Comparison of ENCODE assay signal across 28 mouse cellular contexts in genomic region chr2:121518106-121518505, GRCm38 (mm10).
"Had no signal": no experiment of that assay in that cellular context is flagged by ENCODE, and none has a peak within 500 bp of the region (broad histone marks: within the 10 kb centered on the region; RNA-seq: fewer than 3 reads in every experiment).

No protein-coding gene starts in this region.

- H3K9ac ChIP-seq: embryonic facial prominence, embryonic 12.5 days; embryonic facial prominence, embryonic 13.5 days; embryonic facial prominence, embryonic 15.5 days; forebrain, embryonic 12.5 days; forebrain, embryonic 13.5 days; forebrain, embryonic 15.5 days; forebrain, postnatal 0 days had no signal

- ATAC-seq: forebrain, embryonic 13.5 days; forebrain, embryonic 14.5 days; forebrain, embryonic 15.5 days; forebrain, embryonic 16.5 days; forebrain, postnatal 0 days had no signal

- H3K27ac ChIP-seq: embryonic facial prominence, embryonic 10.5 days; embryonic facial prominence, embryonic 12.5 days; embryonic facial prominence, embryonic 13.5 days; embryonic facial prominence, embryonic 15.5 days; forebrain, embryonic 10.5 days; forebrain, embryonic 12.5 days; forebrain, embryonic 13.5 days; forebrain, embryonic 15.5 days; gastrocnemius, adult 2 months; heart, adult 2 months had no signal

- H3K4me3 ChIP-seq: embryonic facial prominence, embryonic 10.5 days; embryonic facial prominence, embryonic 12.5 days; embryonic facial prominence, embryonic 13.5 days; embryonic facial prominence, embryonic 15.5 days; erythroblast, embryonic 14.5 days; forebrain, embryonic 10.5 days; forebrain, embryonic 12.5 days; forebrain, embryonic 13.5 days; forebrain, embryonic 15.5 days; gastrocnemius, adult 2 months; heart, adult 2 months had no signal

- H3K9me3 ChIP-seq: embryonic facial prominence, embryonic 12.5 days; embryonic facial prominence, embryonic 13.5 days; embryonic facial prominence, embryonic 15.5 days; forebrain, embryonic 10.5 days; forebrain, embryonic 12.5 days; forebrain, embryonic 13.5 days; forebrain, embryonic 15.5 days had no signal

- H3K4me2 ChIP-seq: embryonic facial prominence, embryonic 12.5 days; embryonic facial prominence, embryonic 13.5 days; embryonic facial prominence, embryonic 15.5 days; forebrain, embryonic 12.5 days; forebrain, embryonic 13.5 days; forebrain, embryonic 15.5 days had no signal

- H3K4me1 ChIP-seq: embryonic facial prominence, embryonic 10.5 days; embryonic facial prominence, embryonic 12.5 days; embryonic facial prominence, embryonic 13.5 days; embryonic facial prominence, embryonic 15.5 days; forebrain, embryonic 10.5 days; forebrain, embryonic 12.5 days; forebrain, embryonic 13.5 days; forebrain, embryonic 15.5 days had no signal

- H3K27me3 ChIP-seq: embryonic facial prominence, embryonic 12.5 days; embryonic facial prominence, embryonic 13.5 days; embryonic facial prominence, embryonic 15.5 days; forebrain, embryonic 12.5 days; forebrain, embryonic 13.5 days; forebrain, embryonic 15.5 days had no signal

- DNase-seq: cerebellum, adult 2 months; cerebellum, adult 8-10 months; cerebellum, adult 9-10 months; cerebellum, adult 9-11 months; cerebellum, postnatal 10 days; cerebellum, postnatal 14 days; cerebellum, postnatal 25 days; cerebellum, postnatal 36 days; embryo, embryonic 11 days; forebrain, postnatal 0 days; gastrocnemius, adult 2 months; gastrocnemius, postnatal 10 days; gastrocnemius, postnatal 14 days; gastrocnemius, postnatal 25 days; gastrocnemius, postnatal 36 days; heart, adult 18-20 months; heart, adult 2 months had no signal
